Mouse (Mus musculus) spleen, postnatal 10 days (tissue): Measurements from ENCODE around the gene Pdzd2.

Experiments
- DNase-seq, 2 experiments: peaks; one replicate each; pipeline ENCODE4 v3.0.0; 2021 to 2022; ENCODE audit warnings: low spot score in 2 of 2

The Pdzd2 gene

GRCm38 (mm10) chr15:12539618-12540302 is 200.0 kb downstream of the Pdzd2 start:
- no peak for DNase-seq

GRCm38 (mm10) chr15:12533254-12533653 is 206.5 kb downstream of the Pdzd2 start:
- no peak for DNase-seq

- no peak for DNase-seq
These were observed 207.2 kb downstream of the Pdzd2 start for GRCm38 (mm10) chr15:12532568-12532967.

GRCm38 (mm10) chr15:12522810-12523209 is 216.9 kb downstream of the Pdzd2 start:
- no peak for DNase-seq

GRCm38 (mm10) chr15:12520292-12520691 is 219.4 kb downstream of the Pdzd2 start:
- DNase-seq, result no peak

- DNase-seq, result no peak
These were observed 221.3 kb downstream of the Pdzd2 start for GRCm38 (mm10) chr15:12518370-12518973.

- no peak for DNase-seq
These were observed 222.4 kb downstream of the Pdzd2 start for GRCm38 (mm10) chr15:12517314-12517813.

GRCm38 (mm10) chr15:12515272-12515844 is 224.4 kb downstream of the Pdzd2 start:
- DNase-seq, result no peak

- DNase-seq, result no peak
These were observed 226.2 kb downstream of the Pdzd2 start for GRCm38 (mm10) chr15:12513526-12513925.

GRCm38 (mm10) chr15:12508765-12509377 is 230.9 kb downstream of the Pdzd2 start:
- no peak for DNase-seq

GRCm38 (mm10) chr15:12507523-12507922 is 232.2 kb downstream of the Pdzd2 start:
- no peak for DNase-seq

- no peak for DNase-seq
These were observed 233.2 kb downstream of the Pdzd2 start for GRCm38 (mm10) chr15:12506514-12506913.

GRCm38 (mm10) chr15:12506085-12506484 is 233.6 kb downstream of the Pdzd2 start:
- no peak for DNase-seq

GRCm38 (mm10) chr15:12505556-12505955 is 234.2 kb downstream of the Pdzd2 start:
- DNase-seq, result no peak

GRCm38 (mm10) chr15:12503907-12504306 is 235.8 kb downstream of the Pdzd2 start:
- no peak for DNase-seq

- no peak for DNase-seq
These were observed 237.7 kb downstream of the Pdzd2 start for GRCm38 (mm10) chr15:12501924-12502548.

GRCm38 (mm10) chr15:12500674-12501073 is 239.1 kb downstream of the Pdzd2 start:
- no peak for DNase-seq

- DNase-seq, result no peak
These were observed 245.6 kb downstream of the Pdzd2 start for GRCm38 (mm10) chr15:12494084-12494483.

GRCm38 (mm10) chr15:12493258-12493657 is 246.5 kb downstream of the Pdzd2 start:
- no peak for DNase-seq

- no peak for DNase-seq
These were observed 248.8 kb downstream of the Pdzd2 start for GRCm38 (mm10) chr15:12490969-12491368.

- no peak for DNase-seq
These were observed 249.2 kb downstream of the Pdzd2 start for GRCm38 (mm10) chr15:12490527-12490926.

GRCm38 (mm10) chr15:12488316-12488715 is 251.4 kb downstream of the Pdzd2 start:
- no peak for DNase-seq
